Mouse (Mus musculus): Measurements from ENCODE around the gene Trank1. TPM values are rescaled to one million over a fixed set of nuclear protein-coding genes. Genes with fewer than 3 reads are reported as not detected.

Gene Trank1
- total and polyA plus RNA-seq, 3 experiments, result 0.13 to 0.66 (median 0.34) TPM

- dilution Hi-C loops (cut with MboI; ENCODE audit: extremely low pct_ligation_motif_present, extremely low pct_unique_long_range_greater_than_20kb, low sequenced_read_pairs), result no loop called here
- H3K4me2 ChIP-seq (ENCODE audit: insufficient read depth, low read depth, poor library complexity, severe bottlenecking), result no peak overlapping the region
- no peak for DNase-seq (ENCODE audit: extremely low read depth)
- in situ Hi-C loops (cut with MboI; ENCODE audit: low pct_ligation_motif_present, low pct_unique_long_range_greater_than_20kb, low sequenced_read_pairs), result no loop called here
- no peaks in the 10 kb centered on the region for H3K36me3 ChIP-seq (replicated peaks in 1 of 2; ENCODE audit: control insufficient read depth in 1 of 2, insufficient read depth in 1 of 2, low read length in 1 of 2)
- peaks cover 0 to 7% of the 10 kb centered on the region in 2 experiments; a peak in 2 of 4 replicates for H3K4me1 ChIP-seq (ENCODE audit: control insufficient read depth in 1 of 2, insufficient read depth in 2 of 2)
- no peak overlapping the region for H3K27ac ChIP-seq (ENCODE audit: insufficient read depth, low read depth)
- H3K9me3 ChIP-seq (replicated peaks; ENCODE audit: low read length), result peaks cover 15% of the 10 kb centered on the region
- H3K4me3 ChIP-seq (replicated peaks in 1 of 3; ENCODE audit: low read depth in 2 of 3, low read length in 2 of 3, poor library complexity in 1 of 3), result no peak overlapping the region
- TF ChIP-seq SIN3A (IDR thresholded peaks at IDR 0.05; ENCODE audit: low read length), result no peak
- no peak for TF ChIP-seq BHLHE40 (IDR thresholded peaks at IDR 0.05; ENCODE audit: low read depth, low read length)
- TF ChIP-seq SMC3 (IDR thresholded peaks at IDR 0.05; ENCODE audit: low read depth, low read length), result no peak
- no peak for TF ChIP-seq PAX5 (IDR thresholded peaks at IDR 0.05; ENCODE audit: low read length)
- no peak for TF ChIP-seq JUND (conservative IDR thresholded peaks at IDR 0.05; ENCODE audit: low read depth, low read length)
- no peak overlapping the region for H3K9ac ChIP-seq (ENCODE audit: insufficient read depth, low read depth)
- no peaks in the 10 kb centered on the region for H3K79me2 ChIP-seq (replicated peaks; ENCODE audit: control insufficient read depth, extremely low read depth, insufficient read depth, poor library complexity, severe bottlenecking)
- no peaks in the 10 kb centered on the region for H3K27me3 ChIP-seq (replicated peaks)
Measured at GRCm38 (mm10) chr9:111311843-111312441, 403 bp downstream of the Trank1 start.

- Histone ChIP-seq H3K27me3 (replicated peaks) (no peaks in the 10 kb centered on the region), H3K4me3 (replicated peaks in 1 of 3; ENCODE audit: low read depth in 2 of 3, low read length in 2 of 3, poor library complexity in 1 of 3) (no peak overlapping the region), H3K4me1 (ENCODE audit: control insufficient read depth in 1 of 2, insufficient read depth in 2 of 2) (peaks cover 0 to 7% of the 10 kb centered on the region in 2 experiments; a peak in 2 of 4 replicates), H3K79me2 (replicated peaks; ENCODE audit: control insufficient read depth, extremely low read depth, insufficient read depth, poor library complexity, severe bottlenecking) (no peaks in the 10 kb centered on the region), H3K9ac (ENCODE audit: insufficient read depth, low read depth) (no peak overlapping the region), H3K9me3 (replicated peaks; ENCODE audit: low read length) (peaks cover 15% of the 10 kb centered on the region), H3K36me3 (replicated peaks in 1 of 2; ENCODE audit: control insufficient read depth in 1 of 2, insufficient read depth in 1 of 2, low read length in 1 of 2) (no peaks in the 10 kb centered on the region), H3K4me2 (ENCODE audit: insufficient read depth, low read depth, poor library complexity, severe bottlenecking) (no peak overlapping the region), H3K27ac (ENCODE audit: insufficient read depth, low read depth) (no peak overlapping the region)
- dilution Hi-C loops (cut with MboI; ENCODE audit: extremely low pct_ligation_motif_present, extremely low pct_unique_long_range_greater_than_20kb, low sequenced_read_pairs), result no loop called here
- DNase-seq (ENCODE audit: extremely low read depth), result no peak
- TF ChIP-seq USF1 (IDR thresholded peaks at IDR 0.05; ENCODE audit: low read depth, low read length), result no peak
- no peak for TF ChIP-seq CTCF (conservative IDR thresholded peaks at IDR 0.05 in 1 of 2, IDR thresholded peaks at IDR 0.05 in 1 of 2; ENCODE audit: low read depth in 2 of 2, low read length in 2 of 2)
- no peak for TF ChIP-seq JUND (conservative IDR thresholded peaks at IDR 0.05; ENCODE audit: low read depth, low read length)
- TF ChIP-seq JUN (IDR thresholded peaks at IDR 0.05; ENCODE audit: insufficient read depth, low read depth, low read length), result no peak
- no peak for TF ChIP-seq ZNF384 (IDR thresholded peaks at IDR 0.05; ENCODE audit: low read depth, low read length)
- TF ChIP-seq ELF1 (IDR thresholded peaks at IDR 0.05; ENCODE audit: low read depth, low read length), result no peak
- TF ChIP-seq NRF1 (IDR thresholded peaks at IDR 0.05; ENCODE audit: low read depth, low read length), result no peak
- no peak for TF ChIP-seq RAD21 (IDR thresholded peaks at IDR 0.05; ENCODE audit: low read depth, low read length)
- no peak for TF ChIP-seq ETS1 (conservative IDR thresholded peaks at IDR 0.05; ENCODE audit: low read depth, low read length)
- no peak for TF ChIP-seq POLR2A (IDR thresholded peaks at IDR 0.05; ENCODE audit: low read depth, low read length)
- TF ChIP-seq SMC3 (IDR thresholded peaks at IDR 0.05; ENCODE audit: low read depth, low read length), result no peak
- TF ChIP-seq MAFK (IDR thresholded peaks at IDR 0.05; ENCODE audit: insufficient replicate concordance, low read length), result no peak
- TF ChIP-seq MEF2A (IDR thresholded peaks at IDR 0.05; ENCODE audit: borderline replicate concordance, low read depth, low read length), result no peak
- no peak for TF ChIP-seq ZKSCAN1 (IDR thresholded peaks at IDR 0.05; ENCODE audit: borderline replicate concordance, low read depth, low read length)
- no peak for TF ChIP-seq MYC (IDR thresholded peaks at IDR 0.05; ENCODE audit: low read depth, low read length)
- TF ChIP-seq TBP (conservative IDR thresholded peaks at IDR 0.05; ENCODE audit: low read depth, low read length), result no peak
- no peak for TF ChIP-seq RCOR1 (conservative IDR thresholded peaks at IDR 0.05; ENCODE audit: low read depth, low read length)
- no peak for TF ChIP-seq E2F4 (IDR thresholded peaks at IDR 0.05; ENCODE audit: insufficient replicate concordance, low read depth, low read length)
- TF ChIP-seq GABPA (IDR thresholded peaks at IDR 0.05; ENCODE audit: insufficient replicate concordance, low read depth, low read length), result no peak
- no peak for TF ChIP-seq CHD2 (IDR thresholded peaks at IDR 0.05; ENCODE audit: low read length)
- in situ Hi-C loops (cut with MboI; ENCODE audit: low pct_ligation_motif_present, low pct_unique_long_range_greater_than_20kb, low sequenced_read_pairs), result no loop called here
Measured at GRCm38 (mm10) chr9:111312442-111313141, 1.1 kb downstream of the Trank1 start.
